Mouse (Mus musculus): Measurements from ENCODE around the gene Fzd5.

The Fzd5 gene

DNA sequence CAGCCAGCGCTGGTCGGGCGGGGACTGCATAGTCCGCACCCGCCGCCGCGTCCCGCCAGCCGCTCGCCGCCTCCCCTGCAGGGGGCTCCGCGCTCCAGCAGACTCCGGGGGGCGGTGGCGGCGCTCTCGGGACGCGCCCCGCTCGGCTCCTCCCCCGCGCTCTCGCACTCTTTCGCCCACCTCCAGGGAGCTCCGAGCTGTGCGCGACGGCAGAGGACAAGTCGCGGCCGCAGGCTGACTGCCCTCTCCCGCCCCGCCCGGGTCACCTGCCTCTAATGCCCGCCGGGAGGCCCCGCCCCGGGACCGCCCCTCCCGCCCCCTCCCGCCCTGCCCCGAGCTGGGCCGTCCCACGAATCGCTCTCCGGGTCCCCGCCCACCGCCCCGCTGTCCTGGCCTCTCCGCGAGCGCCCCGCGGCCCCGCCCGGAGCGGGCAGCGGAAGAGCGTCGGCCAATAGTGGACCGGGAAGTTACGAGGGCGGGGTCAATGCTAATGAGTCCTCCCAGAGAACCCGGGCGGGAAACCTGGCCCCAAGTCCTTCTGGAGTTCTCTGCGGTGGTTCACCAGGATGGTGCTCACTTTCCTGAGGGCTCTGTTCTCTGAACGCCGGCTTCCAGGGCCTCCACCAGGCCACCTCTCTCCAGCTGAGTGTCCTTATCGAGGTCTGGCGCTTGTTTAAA is at the start of gene Fzd5:
Gene Fzd5 (minus strand): TSS at position 250 of the 678 bp plus-strand sequence.
- DNase-seq: peak; percentile 89

DNA sequence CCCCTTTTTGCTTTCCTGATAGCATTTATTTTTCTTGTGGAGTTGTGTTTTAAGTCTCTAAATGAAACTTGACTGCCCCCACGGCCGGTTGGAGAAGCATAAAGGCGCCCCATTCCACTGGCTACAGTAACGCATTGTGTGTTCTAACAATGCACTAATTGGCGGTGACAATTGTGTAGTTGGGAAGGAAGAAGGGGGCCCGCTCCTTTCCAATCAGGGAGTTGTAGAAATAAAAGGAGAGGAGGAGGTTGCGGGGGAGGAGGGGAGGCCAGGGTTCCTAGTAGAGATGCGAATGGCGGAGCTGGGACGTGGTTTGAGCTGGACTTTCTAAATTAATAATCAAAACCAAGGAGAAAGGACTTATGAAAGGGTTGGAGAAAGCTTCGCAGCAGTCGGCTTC is 42.3 kb upstream of the Fzd5 start:
- DNase-seq: no peak

DNA sequence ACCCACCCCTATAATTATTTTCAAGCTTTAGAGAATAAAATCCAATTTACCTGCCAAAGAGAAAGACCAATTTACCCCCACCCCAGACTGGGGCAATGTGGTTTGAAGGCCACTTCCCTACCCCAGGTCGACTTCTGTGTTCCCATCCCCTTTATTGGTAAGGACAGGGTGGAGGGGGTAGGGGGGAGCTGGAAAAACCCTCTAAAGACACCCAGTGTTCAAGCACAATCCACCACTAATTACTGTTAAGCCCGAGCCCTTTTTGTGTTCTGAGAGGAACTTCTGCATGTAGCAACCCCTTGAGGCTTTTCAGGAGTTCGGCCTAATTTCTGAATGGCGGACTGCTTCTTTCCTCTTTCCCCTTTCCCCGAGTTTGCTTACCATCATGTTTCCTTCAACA is 41.9 kb upstream of the Fzd5 start:
- DNase-seq: no peak

GRCm38 (mm10) chr1:64773305-64773704 is 35.8 kb upstream of the Fzd5 start:
- DNase-seq: no peak

DNA sequence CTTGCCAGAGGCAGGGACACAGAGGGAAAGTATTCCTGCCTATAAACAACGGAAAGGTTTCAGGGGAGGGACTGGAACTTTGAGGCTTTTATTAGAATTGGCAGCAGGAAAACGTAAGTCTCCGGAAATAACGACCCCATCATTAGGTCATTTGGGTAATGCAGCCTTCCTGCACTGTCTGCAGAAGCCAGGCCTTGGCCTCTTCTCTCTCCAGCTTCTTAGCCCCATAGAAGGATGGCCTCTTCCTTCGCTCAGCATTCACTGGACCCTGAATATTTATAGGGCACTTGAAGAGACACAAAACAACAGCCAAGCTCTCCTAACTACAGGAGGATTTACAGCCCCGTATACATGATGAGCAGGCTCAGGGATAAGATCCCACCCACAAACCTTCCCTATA is 32.6 kb upstream of the Fzd5 start:
- no peak for DNase-seq

DNA sequence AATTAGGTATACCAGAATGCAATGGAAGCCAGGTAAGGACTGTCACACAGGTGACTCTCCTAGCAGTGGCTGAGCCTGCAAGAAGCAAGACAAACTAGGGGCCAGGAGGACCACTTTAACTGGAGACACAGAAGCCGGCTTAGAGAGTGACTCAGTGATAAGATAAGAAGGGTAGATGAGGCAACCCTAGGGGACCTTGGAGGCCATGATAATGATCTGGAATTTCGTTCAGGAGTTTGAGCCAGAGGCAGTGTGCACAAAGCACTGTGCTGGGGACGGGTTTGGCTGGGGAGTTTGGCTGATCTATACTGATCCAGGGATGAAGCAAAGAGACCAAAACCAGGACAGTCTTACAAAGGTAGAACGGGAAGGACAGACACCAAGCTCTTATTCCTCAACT is 24.1 kb upstream of the Fzd5 start:
- no peak for DNase-seq

DNA sequence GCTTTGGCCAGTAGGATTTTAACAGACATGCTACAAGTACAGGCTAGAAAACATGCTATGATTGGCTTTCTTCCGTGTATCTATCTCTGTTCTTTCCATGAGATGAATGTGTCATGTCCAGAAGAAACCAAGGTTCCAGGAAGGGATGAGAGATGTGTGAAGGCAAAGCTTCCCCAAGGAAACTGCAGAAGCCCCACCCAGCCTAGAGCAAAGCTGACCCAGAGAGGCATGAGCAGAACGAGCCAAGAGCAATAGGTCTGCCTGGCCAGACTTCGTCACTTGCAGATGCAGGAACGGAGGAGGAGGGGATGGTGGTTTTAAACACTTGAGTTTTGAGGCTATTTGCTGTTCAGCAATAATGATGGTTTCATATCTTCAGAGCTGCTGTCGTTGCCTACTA is 20.2 kb upstream of the Fzd5 start:
- no peak for DNase-seq

DNA sequence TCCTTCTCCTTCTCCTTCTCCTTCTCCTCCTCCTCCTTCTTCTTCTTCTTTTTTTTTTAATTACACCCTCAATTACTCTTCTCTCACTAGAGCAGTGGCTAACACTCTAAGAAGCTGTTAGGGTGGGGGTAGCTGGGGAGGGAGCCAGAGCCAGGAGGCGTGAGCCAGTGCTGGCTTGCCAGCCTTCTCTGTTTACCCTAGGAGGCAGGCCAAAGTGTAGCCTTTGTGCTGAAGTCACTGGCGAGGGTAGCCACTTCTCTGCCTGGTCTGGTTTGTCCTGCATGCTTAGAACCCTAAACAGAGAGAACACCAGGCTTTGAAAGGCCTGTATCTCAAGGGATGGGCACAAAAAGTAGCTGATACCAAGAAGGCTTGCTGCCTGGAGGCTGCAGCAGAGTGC is 19.7 kb upstream of the Fzd5 start:
- DNase-seq: no peak

DNA sequence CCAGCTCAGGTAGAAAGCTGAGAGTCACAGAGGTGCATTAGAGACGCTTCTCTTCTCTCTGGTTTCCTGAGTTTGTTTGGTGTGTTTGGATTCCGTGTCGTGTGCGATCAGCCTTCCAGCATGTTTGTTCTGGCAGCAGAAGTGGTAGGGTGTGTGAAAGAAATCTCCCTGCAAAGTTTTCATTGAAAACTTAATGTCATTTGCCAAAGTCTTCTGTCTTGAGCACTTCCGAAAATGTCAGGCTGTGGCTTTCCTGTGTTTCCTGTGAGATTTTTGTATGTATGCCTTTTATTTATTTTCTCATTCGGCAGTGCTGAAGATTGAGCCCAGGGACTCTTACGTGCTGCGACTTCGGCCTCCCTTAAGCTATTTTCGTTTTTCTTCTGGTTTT is 19.1 kb upstream of the Fzd5 start:
- no peak for DNase-seq

- DNase-seq: no peak
Observed at GRCm38 (mm10) chr1:64755971-64756639, 18.6 kb upstream of the Fzd5 start.

DNA sequence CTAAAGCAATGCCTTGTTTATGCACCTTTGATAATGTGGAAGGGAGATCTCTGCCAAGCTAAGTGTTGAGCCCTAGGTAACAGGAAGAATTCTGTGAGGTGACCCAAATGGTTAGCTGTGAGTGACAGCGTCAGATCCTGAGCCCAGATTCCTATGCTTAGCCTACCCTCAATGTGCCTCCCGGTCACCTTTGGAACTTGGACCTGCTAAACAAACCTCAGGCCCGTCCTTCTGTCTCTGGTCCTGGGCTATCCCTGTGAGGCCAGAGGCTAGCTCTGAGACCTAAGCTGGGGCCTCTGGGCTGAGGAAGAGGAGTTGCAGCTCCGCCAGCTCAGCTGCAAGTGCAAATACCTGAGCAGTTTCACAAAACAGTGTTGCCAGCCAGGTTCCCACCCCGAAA is 17.1 kb upstream of the Fzd5 start:
- no peak for DNase-seq

DNA sequence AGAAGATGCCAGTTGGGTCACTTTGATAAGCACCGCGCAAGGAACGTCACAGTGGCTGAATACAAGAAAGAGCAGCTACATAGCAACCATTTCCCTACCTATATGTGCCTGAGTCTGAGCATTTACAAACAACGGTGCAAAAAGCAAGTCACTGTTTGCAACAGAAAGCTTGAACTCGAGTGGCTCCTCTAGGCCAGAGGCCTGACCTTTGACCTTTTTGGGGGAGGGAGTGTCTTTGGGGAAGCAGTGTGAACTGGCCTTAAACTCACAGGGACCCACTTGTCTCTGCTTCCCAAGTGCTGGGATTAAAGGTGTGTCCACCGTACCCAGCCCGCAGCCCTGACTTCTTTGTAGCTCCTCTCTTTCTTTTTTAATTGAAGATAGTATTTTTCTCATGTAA is 16.1 kb upstream of the Fzd5 start:
- no peak for DNase-seq

GRCm38 (mm10) chr1:64753109-64753508 is 15.6 kb upstream of the Fzd5 start:
- no peak for DNase-seq

- no peak for DNase-seq
Observed at GRCm38 (mm10) chr1:64744616-64745015, 7.1 kb upstream of the Fzd5 start.

DNA sequence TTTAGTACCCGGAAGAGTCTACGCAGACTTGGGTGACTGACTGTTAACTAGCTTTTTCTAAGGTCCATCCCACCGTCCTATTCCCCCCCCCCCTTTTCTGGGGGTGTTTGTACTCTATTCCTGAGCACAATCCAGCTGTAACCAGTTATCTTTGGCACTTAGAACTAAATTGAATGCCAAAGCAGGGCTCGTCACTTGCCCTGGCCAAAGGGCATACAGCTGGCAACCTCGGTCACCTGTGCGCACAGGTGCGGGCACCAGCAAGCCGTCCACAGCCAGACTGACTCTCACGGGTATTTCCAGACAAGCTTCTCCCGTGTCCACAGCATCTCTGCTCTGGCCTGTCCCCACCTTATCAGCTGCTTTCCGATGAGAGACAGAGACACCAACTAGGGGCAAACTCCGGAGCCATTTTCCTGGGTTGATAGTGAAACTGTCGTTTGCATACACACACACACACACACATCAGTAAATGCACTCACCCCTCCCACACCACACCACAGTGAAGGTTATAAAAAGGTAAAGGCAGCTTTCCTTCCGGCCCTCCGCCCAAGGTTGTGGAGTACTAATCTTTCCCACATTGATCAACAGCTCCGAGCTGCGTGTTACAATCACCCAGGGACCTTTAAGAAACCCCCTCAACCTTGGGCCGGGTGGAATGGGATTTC is 5.3 kb upstream of the Fzd5 start:
- DNase-seq: no peak

DNA sequence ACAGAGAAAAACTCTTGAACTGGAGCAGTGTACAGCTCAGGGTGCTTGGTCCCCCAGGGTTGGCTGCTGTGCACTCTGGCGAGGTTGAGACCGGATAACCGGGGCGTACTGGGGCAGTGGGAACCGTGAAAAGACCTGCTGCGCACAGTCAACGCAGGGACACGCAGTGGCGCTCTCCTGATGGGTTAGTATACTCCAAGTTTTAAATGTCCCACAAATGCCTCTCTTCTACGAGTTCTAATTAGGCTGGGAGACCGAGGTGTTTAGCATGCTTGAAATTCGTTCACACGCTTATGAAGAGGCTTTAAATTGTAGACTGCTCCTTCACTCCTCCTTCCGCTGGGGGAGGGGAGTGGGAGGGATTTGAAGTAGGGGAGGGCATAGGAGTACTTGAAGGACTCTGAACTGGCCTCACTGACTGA is 1.1 kb upstream of the Fzd5 start:
- DNase-seq: peak; percentile 53

DNA sequence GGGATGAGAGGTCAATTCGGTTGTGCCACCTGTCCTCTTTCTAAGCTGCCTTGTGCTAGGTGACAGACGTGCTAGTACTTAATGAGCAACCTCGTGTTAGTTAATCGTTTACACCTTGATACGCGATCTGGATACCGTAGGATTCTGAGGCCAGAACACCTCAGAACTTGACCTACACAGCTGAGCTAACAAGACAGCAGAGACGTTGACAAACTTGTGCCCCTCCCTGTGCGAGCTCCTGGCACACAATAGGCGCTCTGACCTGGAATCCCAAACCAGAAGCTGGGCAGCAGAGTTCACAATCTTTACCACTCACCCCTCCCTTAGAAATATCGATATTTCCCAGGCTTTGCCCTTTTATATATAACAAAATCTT is 617 bp upstream of the Fzd5 start:
- no peak for DNase-seq

DNA sequence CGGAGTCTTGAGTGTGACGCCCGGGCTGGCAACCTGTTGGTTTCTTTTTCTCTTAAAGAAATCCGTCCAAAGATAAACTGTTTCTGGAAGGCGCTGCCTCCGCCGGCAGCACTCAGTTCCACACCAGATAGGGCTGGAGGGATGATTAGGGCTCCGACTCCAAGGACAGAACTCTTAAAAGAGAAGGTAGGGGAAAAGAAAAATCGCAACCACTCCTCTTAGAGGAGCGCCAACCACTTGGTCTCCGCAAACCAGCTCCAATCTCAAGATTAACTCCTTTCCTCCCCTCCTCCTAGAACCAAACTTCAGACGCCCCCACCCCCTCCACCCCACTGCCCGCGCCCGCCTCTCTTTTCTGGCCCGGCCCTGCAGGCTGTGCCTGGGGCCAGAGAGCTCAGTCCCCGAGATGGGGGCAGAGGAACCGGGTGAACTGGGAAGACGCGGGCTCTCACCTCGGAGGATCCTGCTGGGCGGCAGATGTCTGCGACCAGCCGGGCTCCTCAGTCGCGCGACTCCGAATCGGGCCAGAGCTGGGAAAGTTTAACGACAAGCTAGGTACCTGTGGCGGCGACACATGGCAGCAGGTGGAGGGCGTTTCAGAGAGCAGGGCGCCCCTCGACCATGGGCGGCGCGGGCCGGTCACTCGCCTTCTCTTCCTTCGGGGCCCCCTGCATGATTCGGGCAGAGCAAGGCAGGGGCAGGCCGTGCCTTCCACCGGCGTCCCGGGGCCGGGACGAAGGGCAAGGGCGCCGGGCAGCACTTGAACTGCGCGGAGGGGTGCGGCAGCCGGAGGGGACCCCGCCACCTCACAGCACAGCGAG is 660 bp downstream of the Fzd5 start:
- DNase-seq: no peak

DNA sequence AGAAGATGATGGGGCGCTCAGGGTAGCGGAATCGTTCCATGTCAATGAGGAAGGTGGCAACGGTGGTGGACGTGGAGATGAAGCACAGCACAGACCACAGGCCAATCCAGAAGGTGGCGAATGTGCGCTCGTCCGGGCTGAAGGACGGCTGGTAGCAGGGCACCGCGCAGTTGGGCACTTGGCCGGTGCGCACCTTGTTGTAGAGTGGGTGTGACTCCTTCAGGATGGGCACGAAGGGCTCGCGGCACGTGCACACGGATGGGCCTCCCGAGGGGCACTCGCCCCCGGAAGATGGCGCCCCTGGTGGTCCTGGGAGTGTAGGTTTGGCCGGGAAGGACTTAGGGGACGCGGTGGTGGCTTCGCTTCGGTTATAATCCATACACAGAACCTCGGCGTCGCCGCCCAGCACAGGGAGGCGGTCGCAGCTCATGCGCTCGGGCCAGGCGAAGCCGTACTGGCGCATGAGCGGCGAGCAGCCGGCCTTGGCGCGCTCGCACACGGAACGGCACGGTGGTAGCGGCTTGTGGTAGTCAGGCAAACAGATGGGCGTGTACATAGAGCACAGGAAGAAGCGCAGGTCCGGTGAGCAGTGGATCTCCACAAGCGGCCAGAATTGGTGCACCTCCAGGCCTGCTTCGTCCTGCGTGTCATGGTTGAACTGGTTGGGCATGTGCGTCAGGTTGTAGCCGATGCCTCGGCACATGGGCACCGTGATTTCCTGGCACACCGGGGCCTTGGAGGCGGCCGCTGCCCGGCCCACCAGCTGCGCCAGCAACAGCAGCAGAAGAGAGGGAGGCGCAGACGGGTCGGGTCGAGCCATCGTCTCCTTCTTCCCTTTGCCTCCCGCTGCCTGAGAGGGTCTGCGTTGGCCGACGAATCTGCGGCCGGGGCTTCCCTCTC is 1.5 kb downstream of the Fzd5 start:
- DNase-seq: peak; percentile 61

DNA sequence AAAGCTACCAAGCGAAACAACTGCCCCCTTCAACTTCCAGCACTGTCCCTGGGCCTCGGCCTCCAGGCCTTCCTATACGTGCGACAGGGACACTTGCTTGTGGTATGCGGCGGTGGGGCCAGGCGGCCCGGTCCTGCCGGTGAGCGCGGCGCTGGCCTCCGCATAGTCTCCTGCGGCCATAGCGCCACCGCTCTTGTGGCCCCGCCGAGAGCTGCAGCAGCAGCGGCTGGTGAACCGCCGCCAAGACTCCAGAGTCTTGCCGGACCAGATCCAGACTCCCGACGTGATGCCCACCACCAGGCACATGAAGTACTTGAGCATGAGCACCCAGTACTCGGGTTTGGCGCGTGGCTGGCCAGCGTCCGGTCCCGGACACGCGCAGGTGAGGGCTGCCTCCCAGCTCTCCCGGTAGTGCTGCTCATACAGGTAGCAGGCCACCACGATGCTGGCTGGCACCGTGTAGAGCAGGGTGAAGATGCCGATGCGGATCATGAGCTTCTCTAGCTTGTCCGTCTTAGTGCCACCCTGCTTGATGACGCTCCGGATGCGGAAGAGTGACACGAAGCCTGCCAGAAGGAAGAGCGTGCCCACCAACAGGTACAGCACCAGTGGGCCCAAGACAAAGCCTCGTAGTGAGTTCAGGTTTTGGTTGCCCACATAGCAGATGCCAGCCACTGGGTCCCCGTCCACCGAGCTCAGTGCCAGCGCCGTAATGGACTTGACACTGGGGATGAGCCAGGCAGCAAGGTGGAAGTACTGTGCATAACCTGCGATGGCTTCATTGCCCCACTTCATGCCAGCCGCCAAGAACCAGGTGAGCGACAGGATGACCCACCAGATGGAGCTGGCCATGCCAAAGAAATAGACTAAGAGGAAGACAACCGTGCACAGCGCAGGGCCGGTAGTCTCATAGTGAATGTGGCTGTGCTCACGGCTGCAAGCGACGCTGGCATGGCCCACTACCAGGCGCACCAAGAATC is 2.5 kb downstream of the Fzd5 start:
- peak; percentile 14 for DNase-seq

All from thymus, postnatal 14 days (tissue).